Mouse (Mus musculus) kidney, embryonic 15.5 days (tissue): Measurements from ENCODE around the gene Scn8a. TPM values are rescaled to one million over a fixed set of nuclear protein-coding genes. Genes with fewer than 3 reads are reported as not detected.

ENCODE experiments used
- ATAC-seq: fragments of 200-750 bp; cut with Nextera tagmentation; replicated peaks from 2 replicates; pipeline ENCODE4 v1.8.0; 2017; ENCODE audit warnings: moderate TSS enrichment; ENCODE audit not compliant: low FRiP score
- H3K27ac ChIP-seq: fragments of 300-500 bp; sonication (generic); 2 replicates; pipeline ENCODE4 v1.5.1; 2015; ENCODE audit warnings: mild to moderate bottlenecking, inconsistent platforms
- H3K27me3 ChIP-seq: fragments of 300-500 bp; sonication (generic); 2 replicates; pipeline ENCODE4 v1.6.1; 2015; ENCODE audit warnings: inconsistent platforms
- H3K36me3 ChIP-seq: fragments of 300-500 bp; sonication (generic); 2 replicates; pipeline ENCODE4 v1.6.1; 2015; ENCODE audit warnings: inconsistent platforms
- H3K4me1 ChIP-seq: fragments of 300-500 bp; sonication (generic); 2 replicates; pipeline ENCODE4 v1.6.1; 2015; ENCODE audit warnings: inconsistent platforms
- H3K4me2 ChIP-seq: fragments of 300-500 bp; sonication (generic); 2 replicates; pipeline ENCODE4 v1.6.1; 2015; ENCODE audit warnings: moderate library complexity, mild to moderate bottlenecking, inconsistent platforms
- H3K4me3 ChIP-seq: fragments of 300-500 bp; sonication (generic); replicated peaks from 2 replicates; pipeline ENCODE4 v1.5.1; 2015; ENCODE audit warnings: mild to moderate bottlenecking, inconsistent platforms
- H3K9ac ChIP-seq: fragments of 300-500 bp; sonication (generic); 2 replicates; pipeline ENCODE4 v1.6.1; 2015; ENCODE audit warnings: mild to moderate bottlenecking, inconsistent platforms
- H3K9me3 ChIP-seq: fragments of 300-500 bp; sonication (generic); replicated peaks from 2 replicates; pipeline ENCODE4 v1.6.1; 2016; ENCODE audit warnings: inconsistent platforms
- WGBS: fragments of 180-500 bp; shearing (Covaris S2); methylation state at CpG from one replicate; pipeline ENCODE4 v1.1.7; 2015; ENCODE audit warnings: mixed read lengths; 5-methylcytosine and 5-hydroxymethylcytosine counted together
- polyA plus RNA-seq: library from polyadenylated mRNA; unstranded; fragments of >200 nt; fragmentation: Nextera tagmentation; extraction: Ambion mirVana; gene quantifications from 2 replicates; pipeline ENCODE4 v1.2.1, GENCODE M21; 2015

The Scn8a gene
- polyA plus RNA-seq, 1 experiment from 2014 or later = 13.3 TPM

GRCm38 (mm10) chr15:100961561-100961960 is 91.9 kb downstream of the Scn8a start:
- Histone ChIP-seq H3K27ac (no peak overlapping the region), H3K36me3 (no peaks in the 10 kb centered on the region), H3K27me3 (no peaks in the 10 kb centered on the region), H3K9ac (no peak overlapping the region), H3K4me3 (no peak overlapping the region), H3K4me1 (no peaks in the 10 kb centered on the region), H3K9me3 (no peaks in the 10 kb centered on the region), H3K4me2 (no peak overlapping the region)
- 73% methylated on average over 4 of the region's 4 CpGs for WGBS
- ATAC-seq = no peak

GRCm38 (mm10) chr15:100971443-100971842 is 101.8 kb downstream of the Scn8a start:
- H3K36me3 ChIP-seq = no peaks in the 10 kb centered on the region
- H3K27ac ChIP-seq = no peak overlapping the region
- no peak overlapping the region for H3K4me3 ChIP-seq
- H3K9me3 ChIP-seq = no peaks in the 10 kb centered on the region
- no peaks in the 10 kb centered on the region for H3K27me3 ChIP-seq
- no peak overlapping the region for H3K9ac ChIP-seq
- ATAC-seq = no peak
- 48% methylated on average over 11 of the region's 11 CpGs for WGBS
- H3K4me1 ChIP-seq = peaks cover 15% of the 10 kb centered on the region; the same call in 1 of the 2 replicates
- no peak overlapping the region for H3K4me2 ChIP-seq

- Histone ChIP-seq H3K36me3 (no peaks in the 10 kb centered on the region), H3K27ac (no peak overlapping the region), H3K9me3 (no peaks in the 10 kb centered on the region), H3K4me2 (no peak overlapping the region), H3K4me3 (no peak overlapping the region), H3K9ac (no peak overlapping the region), H3K4me1 (peaks cover 15% of the 10 kb centered on the region; the same call in 1 of the 2 replicates), H3K27me3 (no peaks in the 10 kb centered on the region)
- no peak for ATAC-seq
- 34% methylated on average over 11 of the region's 11 CpGs for WGBS
Observed at GRCm38 (mm10) chr15:100972795-100973194, 103.1 kb downstream of the Scn8a start.

GRCm38 (mm10) chr15:100974679-100975078 is 105.0 kb downstream of the Scn8a start:
- ATAC-seq = no peak
- 87% methylated on average over 1 of the region's 1 CpGs for WGBS
- Histone ChIP-seq H3K27ac (no peak overlapping the region), H3K36me3 (no peaks in the 10 kb centered on the region), H3K4me2 (no peak overlapping the region), H3K9ac (no peak overlapping the region), H3K4me3 (no peak overlapping the region), H3K4me1 (peaks cover 9% of the 10 kb centered on the region; the same call in 1 of the 2 replicates), H3K27me3 (no peaks in the 10 kb centered on the region), H3K9me3 (no peaks in the 10 kb centered on the region)

- H3K36me3 ChIP-seq = no peaks in the 10 kb centered on the region
- peak; percentile 83 for ATAC-seq
- H3K27ac ChIP-seq = no peak overlapping the region
- H3K4me1 ChIP-seq = peaks cover 15% of the 10 kb centered on the region
- peak overlapping the region; percentile 96 for H3K4me2 ChIP-seq
- peak overlapping the region; percentile 64 for H3K4me3 ChIP-seq
- WGBS = under 1% methylated on average over 46 of the region's 46 CpGs
- peak overlapping the region; percentile 58 for H3K9ac ChIP-seq
- H3K27me3 ChIP-seq = peaks cover 18% of the 10 kb centered on the region
- H3K9me3 ChIP-seq = no peaks in the 10 kb centered on the region
Observed at GRCm38 (mm10) chr15:100983427-100984153, 113.9 kb downstream of the Scn8a start.

GRCm38 (mm10) chr15:100984154-100984893 is 114.7 kb downstream of the Scn8a start:
- no peak for ATAC-seq
- H3K9me3 ChIP-seq = no peaks in the 10 kb centered on the region
- peak overlapping the region; percentile 64 for H3K4me3 ChIP-seq
- peak overlapping the region; percentile 96 for H3K4me2 ChIP-seq
- no peaks in the 10 kb centered on the region for H3K36me3 ChIP-seq
- 9% methylated on average over 12 of the region's 12 CpGs for WGBS
- peak overlapping the region; percentile 58; the same call in 1 of the 2 replicates for H3K9ac ChIP-seq
- H3K27ac ChIP-seq = no peak overlapping the region
- peaks cover 15% of the 10 kb centered on the region for H3K4me1 ChIP-seq
- peaks cover 18% of the 10 kb centered on the region for H3K27me3 ChIP-seq

- 81% methylated on average over 10 of the region's 10 CpGs for WGBS
Observed at GRCm38 (mm10) chr15:100986479-100986878, 116.8 kb downstream of the Scn8a start.

GRCm38 (mm10) chr15:100987031-100987430 is 117.4 kb downstream of the Scn8a start:
- no peak for ATAC-seq
- Histone ChIP-seq H3K36me3 (no peaks in the 10 kb centered on the region), H3K27ac (no peak overlapping the region), H3K27me3 (peaks cover 14% of the 10 kb centered on the region), H3K9ac (no peak overlapping the region), H3K4me3 (no peak overlapping the region), H3K9me3 (no peaks in the 10 kb centered on the region), H3K4me1 (peaks cover 15% of the 10 kb centered on the region), H3K4me2 (no peak overlapping the region)
- 93% methylated on average over 1 of the region's 1 CpGs for WGBS

More at GRCm38 (mm10) chr15:100986479-100986878, 116.8 kb downstream of the Scn8a start:
- Histone ChIP-seq H3K4me2 (no peak overlapping the region), H3K27ac (no peak overlapping the region), H3K9me3 (no peaks in the 10 kb centered on the region), H3K4me1 (peaks cover 15% of the 10 kb centered on the region), H3K36me3 (no peaks in the 10 kb centered on the region), H3K4me3 (no peak overlapping the region), H3K27me3 (peaks cover 14% of the 10 kb centered on the region), H3K9ac (no peak overlapping the region)
- ATAC-seq = no peak

GRCm38 (mm10) chr15:100990283-100990682 is 120.6 kb downstream of the Scn8a start:
- Histone ChIP-seq H3K27ac (no peak overlapping the region), H3K9ac (no peak overlapping the region), H3K36me3 (no peaks in the 10 kb centered on the region), H3K27me3 (no peaks in the 10 kb centered on the region), H3K4me1 (no peaks in the 10 kb centered on the region), H3K9me3 (no peaks in the 10 kb centered on the region), H3K4me3 (no peak overlapping the region), H3K4me2 (no peak overlapping the region)
- ATAC-seq = no peak
- WGBS = 92% methylated on average over 10 of the region's 10 CpGs

- Histone ChIP-seq H3K27ac (no peak overlapping the region), H3K36me3 (no peaks in the 10 kb centered on the region), H3K9ac (no peak overlapping the region), H3K4me3 (no peak overlapping the region), H3K4me2 (no peak overlapping the region), H3K27me3 (no peaks in the 10 kb centered on the region), H3K9me3 (no peaks in the 10 kb centered on the region), H3K4me1 (no peaks in the 10 kb centered on the region)
- 31% methylated on average over 4 of the region's 4 CpGs for WGBS
- no peak; the same call in 1 of the 2 replicates for ATAC-seq
Observed at GRCm38 (mm10) chr15:100997090-100997489, 127.4 kb downstream of the Scn8a start.

- Histone ChIP-seq H3K36me3 (no peaks in the 10 kb centered on the region), H3K27ac (no peak overlapping the region), H3K4me1 (peaks cover under 1% of the 10 kb centered on the region), H3K4me3 (no peak overlapping the region), H3K4me2 (no peak overlapping the region), H3K27me3 (no peaks in the 10 kb centered on the region), H3K9me3 (no peaks in the 10 kb centered on the region), H3K9ac (no peak overlapping the region)
- ATAC-seq = no peak
- WGBS = 89% methylated on average over 1 of the region's 1 CpGs
Observed at GRCm38 (mm10) chr15:101001685-101002084, 132.0 kb downstream of the Scn8a start.

GRCm38 (mm10) chr15:101002466-101002865 is 132.8 kb downstream of the Scn8a start:
- no peaks in the 10 kb centered on the region for H3K27me3 ChIP-seq
- no peak for ATAC-seq
- H3K4me1 ChIP-seq = peaks cover 8% of the 10 kb centered on the region
- no peak overlapping the region for H3K4me2 ChIP-seq
- H3K9me3 ChIP-seq = no peaks in the 10 kb centered on the region
- H3K9ac ChIP-seq = no peak overlapping the region
- no peaks in the 10 kb centered on the region for H3K36me3 ChIP-seq
- 93% methylated on average over 3 of the region's 3 CpGs for WGBS
- H3K27ac ChIP-seq = no peak overlapping the region
- no peak overlapping the region for H3K4me3 ChIP-seq
